Mouse (Mus musculus) megakaryocyte, embryonic 14.5 days (primary cell): ENCODE measurements around the gene Slc6a20a.

Experiments
- FLI1 ChIP-seq: IDR thresholded peaks from 2 replicates; pipeline ENCODE4 v1.6.1; 2012; ENCODE audit warnings: low read length, inconsistent platforms, mixed read lengths
- GATA1 ChIP-seq: IDR thresholded peaks from 3 replicates; pipeline ENCODE4 v1.6.1; 2012; ENCODE audit warnings: mixed read lengths, low read length, inconsistent platforms, borderline replicate concordance

GRCm38 (mm10) chr9:123688227-123688626, 9.5 kb upstream of the Slc6a20a start:
- TF ChIP-seq GATA1 (no peak), FLI1 (no peak)
